Mouse (Mus musculus): Measurements from ENCODE around the gene Brd4. TPM values are rescaled to one million over a fixed set of nuclear protein-coding genes. Genes with fewer than 3 reads are reported as not detected.

Gene Brd4
- polyA plus RNA-seq, 1 experiment = 64.7 TPM

DNA sequence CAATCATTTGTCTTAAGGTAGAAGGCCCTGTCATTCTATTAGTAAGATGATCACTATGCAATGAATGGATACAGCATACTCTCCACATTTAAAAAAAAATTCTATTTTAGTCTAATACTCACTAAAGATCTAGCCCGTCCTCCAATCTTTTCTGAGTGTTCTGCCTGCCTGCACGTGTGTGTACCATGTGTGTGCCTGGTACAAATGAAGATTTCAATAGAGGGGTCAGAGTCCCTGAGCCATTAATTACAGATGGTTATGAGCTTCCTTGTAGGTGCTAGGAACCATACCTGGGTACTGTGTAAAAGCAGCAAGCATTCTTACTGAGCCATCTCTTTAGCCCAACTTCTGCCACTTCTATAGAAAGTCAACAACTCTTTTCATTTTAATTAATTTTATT lies 27.6 kb downstream of the Brd4 start:
- peaks cover 4% of the 10 kb centered on the region for H3K36me3 ChIP-seq (ENCODE audit: control insufficient read depth, insufficient read depth, low read length)
- no peak overlapping the region for H3K4me3 ChIP-seq (ENCODE audit: low read depth, low read length)
- no peaks in the 10 kb centered on the region for H3K27me3 ChIP-seq (ENCODE audit: control insufficient read depth, insufficient read depth, low read length)
- no peak overlapping the region for H3K27ac ChIP-seq (ENCODE audit: insufficient read depth, low read depth, low read length)
- TF ChIP-seq POLR2A (IDR thresholded peaks at IDR 0.05; ENCODE audit: low read depth, low read length) = no peak
- TF ChIP-seq CTCF (IDR thresholded peaks at IDR 0.05; ENCODE audit: extremely low read depth, insufficient read length, insufficient replicate concordance, low read depth, low read length) = no peak
- WGBS = 46% methylated on average over 2 of the region's 2 CpGs
- peaks cover 2% of the 10 kb centered on the region; the same call in 1 of the 2 replicates for H3K4me1 ChIP-seq (ENCODE audit: control insufficient read depth, insufficient read depth, insufficient read length, low read length)

DNA sequence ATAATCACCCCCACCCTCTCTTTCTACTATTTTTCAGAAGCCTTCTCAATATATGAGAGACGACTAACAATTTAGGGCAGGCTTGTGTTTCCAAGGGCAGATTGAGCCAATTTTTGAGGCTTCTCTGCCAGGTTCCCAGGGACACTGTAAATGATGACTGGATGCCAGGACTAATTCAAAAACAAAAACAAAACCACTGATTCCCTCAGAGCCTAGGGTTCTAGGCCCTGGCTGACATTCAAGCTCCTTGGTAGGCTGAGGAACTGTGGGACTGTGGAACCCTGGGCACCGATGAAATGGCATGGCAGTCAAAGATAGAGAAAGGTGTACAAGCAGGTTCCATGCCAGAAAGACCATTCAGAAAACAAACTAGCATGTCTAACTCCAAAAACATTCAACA lies 31.3 kb downstream of the Brd4 start:
- H3K27ac ChIP-seq (ENCODE audit: insufficient read depth, low read depth, low read length) = no peak overlapping the region
- peaks cover 2% of the 10 kb centered on the region; the same call in 1 of the 2 replicates for H3K4me1 ChIP-seq (ENCODE audit: control insufficient read depth, insufficient read depth, insufficient read length, low read length)
- H3K27me3 ChIP-seq (ENCODE audit: control insufficient read depth, insufficient read depth, low read length) = no peaks in the 10 kb centered on the region
- WGBS = 87% methylated on average over 2 of the region's 2 CpGs
- H3K36me3 ChIP-seq (ENCODE audit: control insufficient read depth, insufficient read depth, low read length) = peaks cover 9% of the 10 kb centered on the region
- no peak overlapping the region for H3K4me3 ChIP-seq (ENCODE audit: low read depth, low read length)
- TF ChIP-seq POLR2A (IDR thresholded peaks at IDR 0.05; ENCODE audit: low read depth, low read length) (no peak), CTCF (IDR thresholded peaks at IDR 0.05; ENCODE audit: extremely low read depth, insufficient read length, insufficient replicate concordance, low read depth, low read length) (no peak)

DNA sequence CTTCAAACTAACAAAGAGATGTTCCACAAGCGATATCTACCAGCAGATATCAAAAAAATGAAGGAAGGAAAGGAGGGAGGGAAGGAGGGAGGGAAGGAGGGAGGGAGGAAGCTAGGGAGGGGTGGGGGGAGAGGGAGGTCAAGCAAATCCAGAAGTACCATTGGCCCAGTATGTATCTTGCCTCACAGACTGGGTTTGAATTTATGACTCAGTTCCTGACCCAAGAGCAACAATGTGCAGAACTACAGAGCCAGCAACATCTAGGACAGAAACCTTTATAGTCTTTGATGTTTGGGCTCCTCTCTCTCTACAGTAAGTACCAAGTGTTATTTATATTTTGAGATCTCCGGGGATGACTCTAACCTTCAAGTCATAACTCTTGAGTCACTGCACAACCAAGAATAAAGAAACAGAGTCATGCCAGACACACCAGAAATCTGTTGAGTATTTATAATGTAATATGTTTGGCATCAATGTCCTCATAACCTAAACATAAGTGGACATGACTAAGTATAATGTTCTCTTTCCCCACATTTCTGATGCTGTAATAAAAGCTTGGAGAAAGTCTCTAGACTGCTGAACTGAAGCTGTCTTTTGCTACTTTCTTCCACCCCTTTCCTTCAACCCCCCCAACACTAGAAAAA lies 32.6 kb downstream of the Brd4 start:
- 0 out of 2 replicates have a peak, but pooled peaks cover 2% of the 10 kb centered on the region for H3K4me1 ChIP-seq (ENCODE audit: control insufficient read depth, insufficient read depth, insufficient read length, low read length)
- 65% methylated on average over 2 of the region's 2 CpGs for WGBS
- H3K27ac ChIP-seq (ENCODE audit: insufficient read depth, low read depth, low read length) = no peak overlapping the region
- H3K4me3 ChIP-seq (ENCODE audit: low read depth, low read length) = no peak overlapping the region
- H3K36me3 ChIP-seq (ENCODE audit: control insufficient read depth, insufficient read depth, low read length) = peaks cover 7% of the 10 kb centered on the region
- TF ChIP-seq POLR2A (IDR thresholded peaks at IDR 0.05; ENCODE audit: low read depth, low read length) (no peak), CTCF (IDR thresholded peaks at IDR 0.05; ENCODE audit: extremely low read depth, insufficient read length, insufficient replicate concordance, low read depth, low read length) (no peak)
- H3K27me3 ChIP-seq (ENCODE audit: control insufficient read depth, insufficient read depth, low read length) = no peaks in the 10 kb centered on the region

DNA sequence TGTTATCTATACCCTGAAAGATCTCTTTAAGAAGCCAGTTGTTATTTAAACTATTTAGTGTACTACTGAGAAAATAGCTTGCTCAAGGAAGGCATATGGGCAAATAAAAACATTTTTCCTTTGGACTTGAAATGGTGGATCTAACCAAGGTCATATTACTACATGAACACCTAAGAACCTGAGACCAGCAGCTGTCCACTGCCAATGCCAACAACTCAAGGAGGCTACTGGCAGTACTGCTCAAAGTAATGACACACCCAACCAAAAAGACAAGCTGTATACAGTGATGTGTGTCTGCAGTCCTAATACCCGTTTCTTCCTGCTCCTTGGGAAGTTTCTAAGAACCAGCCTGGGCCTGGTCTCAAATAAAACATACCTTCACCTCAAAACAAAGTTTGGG lies 34.5 kb downstream of the Brd4 start:
- no peak for TF ChIP-seq POLR2A (IDR thresholded peaks at IDR 0.05; ENCODE audit: low read depth, low read length)
- TF ChIP-seq CTCF (IDR thresholded peaks at IDR 0.05; ENCODE audit: extremely low read depth, insufficient read length, insufficient replicate concordance, low read depth, low read length) = no peak
- H3K27ac ChIP-seq (ENCODE audit: insufficient read depth, low read depth, low read length) = no peak overlapping the region
- no peaks in the 10 kb centered on the region for H3K27me3 ChIP-seq (ENCODE audit: control insufficient read depth, insufficient read depth, low read length)
- WGBS = 79% methylated on average over 1 of the region's 1 CpGs
- H3K4me3 ChIP-seq (ENCODE audit: low read depth, low read length) = no peak overlapping the region
- peaks cover 8% of the 10 kb centered on the region for H3K36me3 ChIP-seq (ENCODE audit: control insufficient read depth, insufficient read depth, low read length)
- peaks cover 2% of the 10 kb centered on the region; the same call in 1 of the 2 replicates for H3K4me1 ChIP-seq (ENCODE audit: control insufficient read depth, insufficient read depth, insufficient read length, low read length)

DNA sequence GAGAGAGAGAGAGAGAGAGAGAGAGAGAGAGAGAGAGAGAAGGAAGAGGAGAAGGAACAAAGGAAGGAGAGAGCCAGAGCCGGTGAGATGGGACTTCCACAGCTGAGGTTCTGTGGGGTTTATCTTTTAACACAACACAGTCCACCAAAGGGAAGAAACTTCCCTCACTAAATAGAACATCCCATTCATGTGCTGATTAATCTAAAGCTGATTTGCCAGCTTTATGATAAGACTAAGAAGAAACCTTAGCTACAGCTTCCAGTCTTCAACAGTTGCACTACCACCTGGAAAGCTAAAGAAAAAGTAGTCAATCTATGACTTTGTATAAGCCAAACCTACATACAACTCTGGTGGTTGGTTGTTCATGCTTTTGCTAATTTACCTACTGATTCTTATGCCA lies 36.3 kb downstream of the Brd4 start:
- H3K4me1 ChIP-seq (ENCODE audit: control insufficient read depth, insufficient read depth, insufficient read length, low read length) = peaks cover 2% of the 10 kb centered on the region; the same call in 1 of the 2 replicates
- H3K27me3 ChIP-seq (ENCODE audit: control insufficient read depth, insufficient read depth, low read length) = no peaks in the 10 kb centered on the region
- TF ChIP-seq POLR2A (IDR thresholded peaks at IDR 0.05; ENCODE audit: low read depth, low read length) (no peak), CTCF (IDR thresholded peaks at IDR 0.05; ENCODE audit: extremely low read depth, insufficient read length, insufficient replicate concordance, low read depth, low read length) (no peak)
- no peak overlapping the region for H3K27ac ChIP-seq (ENCODE audit: insufficient read depth, low read depth, low read length)
- WGBS = 83% methylated on average over 1 of the region's 1 CpGs
- no peak overlapping the region for H3K4me3 ChIP-seq (ENCODE audit: low read depth, low read length)
- peaks cover 9% of the 10 kb centered on the region for H3K36me3 ChIP-seq (ENCODE audit: control insufficient read depth, insufficient read depth, low read length)

DNA sequence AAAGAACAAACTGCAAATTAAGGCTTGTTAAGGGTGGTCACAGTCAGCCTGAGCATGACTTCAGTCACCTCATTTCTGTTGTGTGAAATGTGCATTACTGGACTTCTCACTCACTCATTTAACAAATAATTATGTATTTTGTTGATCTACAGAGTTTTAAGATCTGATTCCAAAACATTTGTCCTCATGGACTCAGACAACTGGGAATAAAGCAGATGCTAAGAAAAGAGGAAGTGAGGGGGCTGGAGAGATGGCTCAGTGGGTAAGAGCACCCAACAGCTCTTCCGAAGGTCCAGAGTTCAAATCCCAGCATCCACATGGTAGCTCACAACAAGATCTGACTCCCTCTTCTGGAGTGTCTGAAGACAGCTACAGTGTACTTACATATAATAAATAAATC lies 36.9 kb downstream of the Brd4 start:
- Histone ChIP-seq H3K4me3 (ENCODE audit: low read depth, low read length) (no peak overlapping the region), H3K27me3 (ENCODE audit: control insufficient read depth, insufficient read depth, low read length) (no peaks in the 10 kb centered on the region), H3K4me1 (ENCODE audit: control insufficient read depth, insufficient read depth, insufficient read length, low read length) (peaks cover 2% of the 10 kb centered on the region; the same call in 1 of the 2 replicates), H3K27ac (ENCODE audit: insufficient read depth, low read depth, low read length) (no peak overlapping the region), H3K36me3 (ENCODE audit: control insufficient read depth, insufficient read depth, low read length) (peaks cover 9% of the 10 kb centered on the region)
- TF ChIP-seq POLR2A (IDR thresholded peaks at IDR 0.05; ENCODE audit: low read depth, low read length) (no peak), CTCF (IDR thresholded peaks at IDR 0.05; ENCODE audit: extremely low read depth, insufficient read length, insufficient replicate concordance, low read depth, low read length) (no peak)
- 87% methylated on average over 1 of the region's 1 CpGs for WGBS

DNA sequence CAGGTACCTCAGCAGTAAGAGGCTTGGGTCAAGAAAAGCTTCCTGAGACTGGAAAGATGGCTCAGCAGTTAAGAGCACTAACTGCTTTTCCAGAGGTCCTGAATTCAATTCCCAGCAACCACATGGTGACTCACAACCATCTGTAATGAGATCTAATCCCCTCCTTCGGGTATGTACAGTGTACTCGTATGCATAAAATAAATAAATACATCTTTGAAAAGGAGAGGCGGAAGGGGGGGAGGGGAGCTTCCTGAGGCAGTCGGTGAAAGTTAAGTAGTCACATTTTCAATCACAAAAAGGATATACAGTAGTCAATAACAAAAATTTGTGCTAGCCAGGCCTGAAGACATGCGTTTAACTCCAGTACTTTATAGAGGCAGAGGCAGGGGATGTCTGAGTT lies 38.4 kb downstream of the Brd4 start:
- Histone ChIP-seq H3K4me3 (ENCODE audit: low read depth, low read length) (no peak overlapping the region), H3K36me3 (ENCODE audit: control insufficient read depth, insufficient read depth, low read length) (peaks cover 10% of the 10 kb centered on the region), H3K27ac (ENCODE audit: insufficient read depth, low read depth, low read length) (no peak overlapping the region), H3K27me3 (ENCODE audit: control insufficient read depth, insufficient read depth, low read length) (no peaks in the 10 kb centered on the region), H3K4me1 (ENCODE audit: control insufficient read depth, insufficient read depth, insufficient read length, low read length) (peaks cover 2% of the 10 kb centered on the region; the same call in 1 of the 2 replicates)
- WGBS = 58% methylated on average over 5 of the region's 5 CpGs
- no peak for TF ChIP-seq POLR2A (IDR thresholded peaks at IDR 0.05; ENCODE audit: low read depth, low read length)
- no peak for TF ChIP-seq CTCF (IDR thresholded peaks at IDR 0.05; ENCODE audit: extremely low read depth, insufficient read length, insufficient replicate concordance, low read depth, low read length)
